Mouse (Mus musculus) midbrain, postnatal 0 days (tissue): ENCODE results near the gene Cc2d2b. TPM values are rescaled to one million over a fixed set of nuclear protein-coding genes. Genes with fewer than 3 reads are reported as not detected.

ENCODE experiments used
- ATAC-seq: fragments of 200-750 bp; cut with Nextera tagmentation; 2 replicates; pipeline ENCODE4 v1.8.0; 2017; ENCODE audit warnings: moderate number of reproducible peaks, mild to moderate bottlenecking, moderate TSS enrichment, moderate library complexity; ENCODE audit not compliant: low FRiP score
- DNase-seq: peaks from one replicate; pipeline ENCODE4 v3.0.0-alpha.2; 2015; ENCODE audit warnings: low spot score
- H3K27ac ChIP-seq: fragments of 300-500 bp; sonication (generic); 2 replicates; pipeline ENCODE4 v1.5.1; 2014; ENCODE audit warnings: low read depth, mild to moderate bottlenecking, low read length, mixed read lengths
- H3K27me3 ChIP-seq: fragments of 300-500 bp; sonication (generic); 2 replicates; pipeline ENCODE4 v1.6.1; 2014; ENCODE audit warnings: low read length, control low read depth, mixed read lengths; ENCODE audit not compliant: insufficient read depth
- H3K36me3 ChIP-seq: fragments of 300-500 bp; sonication (generic); 2 replicates; pipeline ENCODE4 v1.6.1; 2014; ENCODE audit warnings: low read length, control low read depth, mixed read lengths; ENCODE audit not compliant: insufficient read depth
- H3K4me1 ChIP-seq: fragments of 300-500 bp; sonication (generic); 2 replicates; pipeline ENCODE4 v1.6.1; 2014; ENCODE audit warnings: mild to moderate bottlenecking, control low read depth, antibody characterized with exemption, low read length, mixed read lengths; ENCODE audit not compliant: insufficient read depth
- H3K4me2 ChIP-seq: fragments of 300-500 bp; sonication (generic); 2 replicates; pipeline ENCODE4 v1.6.1; 2014; ENCODE audit warnings: low read depth, mild to moderate bottlenecking, low read length, mixed read lengths; ENCODE audit not compliant: poor library complexity, severe bottlenecking
- H3K4me3 ChIP-seq: fragments of 300-500 bp; sonication (generic); 2 replicates; pipeline ENCODE4 v1.5.1; 2014; ENCODE audit warnings: low read depth, mild to moderate bottlenecking, low read length, moderate library complexity
- H3K9ac ChIP-seq: fragments of 300-500 bp; sonication (generic); replicated peaks from 2 replicates; pipeline ENCODE4 v1.6.1; 2014; ENCODE audit warnings: mild to moderate bottlenecking, low read length, moderate library complexity, mixed read lengths; ENCODE audit not compliant: poor library complexity, severe bottlenecking
- H3K9me3 ChIP-seq: fragments of 300-500 bp; sonication (generic); 2 replicates; pipeline ENCODE4 v1.6.1; 2016; ENCODE audit warnings: low read length, control low read depth
- CTCF ChIP-seq: IDR thresholded peaks from 2 replicates; pipeline ENCODE4 v1.5.1; 2016; ENCODE audit warnings: antibody characterized with exemption, mild to moderate bottlenecking
- WGBS: fragments of 180-500 bp; shearing (Covaris S2); extraction: QIAGEN DNeasy Blood & Tissue Kit; methylation state at CpG from one replicate; pipeline ENCODE4 v1.1.7; 2014; 5-methylcytosine and 5-hydroxymethylcytosine counted together
- polyA plus RNA-seq: library from polyadenylated mRNA; unstranded; fragments of >200 nt; fragmentation: Nextera tagmentation; extraction: Ambion mirVana; gene quantifications from 2 replicates; pipeline ENCODE4 v1.2.1, GENCODE M21; 2015
- total RNA-seq: library from RNA; depleted of rRNA; stranded (reverse); fragments of >200 nt; gene quantifications from 2 replicates; pipeline ENCODE4 v1.2.3, GENCODE M21; 2014

The Cc2d2b gene
- total and polyA plus RNA-seq, 2 experiments from 2014 or later = 0.31 TPM; not detected in 1

DNA sequence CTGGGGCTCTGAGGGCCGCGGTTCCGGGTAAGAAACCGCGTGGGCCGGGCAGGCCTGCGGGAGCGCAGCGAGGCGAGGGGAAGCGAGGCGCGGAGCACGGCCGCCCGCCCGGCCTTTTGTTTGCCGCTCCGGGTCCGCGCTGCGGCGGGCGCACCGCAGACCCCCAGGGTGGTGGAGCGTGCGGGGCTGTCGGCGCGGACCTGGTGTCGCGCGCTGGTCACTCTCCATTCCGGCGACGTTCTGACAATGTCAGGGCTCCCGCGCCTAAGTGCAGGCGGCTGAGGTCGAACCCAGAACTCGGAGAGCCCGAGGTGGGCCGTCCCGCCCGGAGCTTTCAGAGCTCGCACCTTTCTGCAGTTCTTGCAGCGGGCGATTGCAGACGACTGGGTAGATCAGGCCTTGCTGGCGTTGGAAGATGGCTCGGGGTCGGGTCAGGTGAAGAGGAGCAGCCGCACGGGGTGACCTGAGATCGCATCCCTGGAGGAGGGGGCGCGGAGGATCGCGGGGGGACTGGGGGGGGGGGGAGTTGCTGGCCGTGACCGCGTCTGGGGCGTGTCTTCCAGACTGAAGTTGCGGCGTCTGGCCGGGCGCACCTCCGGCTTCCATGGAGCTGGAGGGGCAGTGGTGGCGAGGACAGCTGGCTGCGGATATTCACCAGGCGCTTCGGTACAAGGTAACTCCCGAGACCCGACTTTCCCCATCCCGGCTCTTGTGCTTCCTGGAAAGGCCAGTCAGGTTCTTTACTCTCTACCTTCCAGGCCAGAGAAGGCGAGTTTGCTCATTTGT is 83.1 kb downstream of the Cc2d2b start:
- H3K4me3 ChIP-seq = peak overlapping the region; percentile 71
- H3K27ac ChIP-seq = peak overlapping the region; percentile 90
- peak; percentile 62 for ATAC-seq
- peak overlapping the region; percentile 86 for H3K9ac ChIP-seq
- H3K4me1 ChIP-seq = peaks cover 15% of the 10 kb centered on the region; the same call in 1 of the 2 replicates
- WGBS = under 1% methylated on average over 58 of the region's 76 CpGs
- DNase-seq = peak; percentile 49
- no peaks in the 10 kb centered on the region for H3K27me3 ChIP-seq
- H3K4me2 ChIP-seq = peak overlapping the region; percentile 75
- TF ChIP-seq CTCF = no peak
- 0 out of 2 replicates have a peak, but pooled peaks cover 2% of the 10 kb centered on the region for H3K36me3 ChIP-seq
- no peaks in the 10 kb centered on the region for H3K9me3 ChIP-seq

DNA sequence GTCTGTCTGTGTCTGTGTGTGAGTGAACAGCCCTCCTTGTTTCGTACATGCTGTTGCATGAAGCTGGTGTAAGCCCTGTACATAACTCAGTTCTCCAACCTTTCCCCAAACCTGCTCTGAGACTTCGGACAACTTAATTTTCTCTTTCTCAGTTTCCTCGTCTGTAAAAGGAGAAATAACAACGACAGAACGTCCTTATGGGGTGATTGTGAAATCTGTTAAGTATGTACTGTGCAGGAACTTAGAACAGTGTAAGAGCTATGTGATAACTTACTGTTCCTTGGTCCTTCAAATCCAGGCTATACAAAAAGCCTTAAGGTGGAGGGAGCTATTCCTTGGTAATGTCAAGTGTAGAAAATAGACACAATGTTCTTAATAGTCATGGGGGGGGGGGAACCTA is 83.8 kb downstream of the Cc2d2b start:
- no peak overlapping the region for H3K27ac ChIP-seq
- peak overlapping the region; percentile 75 for H3K4me2 ChIP-seq
- peak overlapping the region; percentile 86 for H3K9ac ChIP-seq
- ATAC-seq (no peak), DNase-seq (no peak)
- peak overlapping the region; percentile 71 for H3K4me3 ChIP-seq
- 19% methylated on average over 5 of the region's 5 CpGs for WGBS
- peaks cover 8% of the 10 kb centered on the region for H3K36me3 ChIP-seq
- peaks cover 15% of the 10 kb centered on the region; the same call in 1 of the 2 replicates for H3K4me1 ChIP-seq
- H3K9me3 ChIP-seq = no peaks in the 10 kb centered on the region
- H3K27me3 ChIP-seq = no peaks in the 10 kb centered on the region
- TF ChIP-seq CTCF = no peak

DNA sequence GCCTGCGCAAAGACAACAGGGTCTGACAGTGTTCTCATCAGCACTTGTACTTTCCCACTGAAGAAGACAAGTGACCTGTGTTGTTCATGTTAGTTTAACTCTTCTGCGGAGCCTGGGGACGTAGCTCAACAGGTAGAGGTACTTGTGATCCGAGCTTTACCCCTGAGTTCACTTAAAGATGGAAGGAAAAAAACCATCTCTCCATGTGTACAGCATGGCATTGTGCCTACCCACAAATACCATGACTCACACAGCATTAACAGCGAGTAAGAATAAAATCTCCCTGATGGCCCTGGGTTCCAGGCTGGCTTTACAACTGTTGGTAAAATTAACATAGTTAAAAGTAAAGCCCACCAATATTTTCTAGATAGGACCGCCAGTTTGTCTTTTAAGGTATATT is 85.9 kb downstream of the Cc2d2b start:
- 93% methylated on average over 6 of the region's 6 CpGs for WGBS
- Histone ChIP-seq H3K4me2 (no peak overlapping the region), H3K27me3 (no peaks in the 10 kb centered on the region), H3K9me3 (no peaks in the 10 kb centered on the region), H3K36me3 (peaks cover 27% of the 10 kb centered on the region), H3K4me3 (no peak overlapping the region), H3K27ac (no peak overlapping the region), H3K9ac (no peak overlapping the region), H3K4me1 (peaks cover 15% of the 10 kb centered on the region; the same call in 1 of the 2 replicates)
- TF ChIP-seq CTCF = no peak
- DNase-seq (no peak), ATAC-seq (no peak)

DNA sequence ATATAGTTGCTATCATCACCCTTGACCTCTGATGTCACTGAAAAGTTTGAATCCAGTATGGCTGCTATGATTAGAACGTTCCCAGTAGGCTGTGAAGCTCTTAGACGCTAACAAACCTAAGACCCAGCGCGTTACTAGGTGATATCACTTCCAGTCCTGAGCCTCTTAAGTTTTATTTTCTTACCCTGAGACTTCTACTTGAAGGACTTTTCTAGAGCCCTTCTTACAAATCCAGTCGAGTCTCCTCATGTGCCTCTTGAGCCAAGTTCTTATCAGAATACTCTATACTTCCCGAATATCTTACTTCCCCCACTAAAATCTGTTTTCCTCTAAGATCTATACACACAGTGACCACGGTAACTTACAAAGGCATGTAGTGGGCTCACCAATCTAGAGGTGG is 89.7 kb downstream of the Cc2d2b start:
- no peak overlapping the region for H3K4me2 ChIP-seq
- H3K27me3 ChIP-seq = no peaks in the 10 kb centered on the region
- no peak overlapping the region for H3K4me3 ChIP-seq
- 95% methylated on average over 7 of the region's 7 CpGs for WGBS
- H3K9ac ChIP-seq = no peak overlapping the region
- DNase-seq (no peak), ATAC-seq (no peak)
- peaks cover 41% of the 10 kb centered on the region for H3K36me3 ChIP-seq
- no peak overlapping the region for H3K27ac ChIP-seq
- no peaks in the 10 kb centered on the region; the same call in 1 of the 2 replicates for H3K4me1 ChIP-seq
- TF ChIP-seq CTCF = no peak
- H3K9me3 ChIP-seq = no peaks in the 10 kb centered on the region

DNA sequence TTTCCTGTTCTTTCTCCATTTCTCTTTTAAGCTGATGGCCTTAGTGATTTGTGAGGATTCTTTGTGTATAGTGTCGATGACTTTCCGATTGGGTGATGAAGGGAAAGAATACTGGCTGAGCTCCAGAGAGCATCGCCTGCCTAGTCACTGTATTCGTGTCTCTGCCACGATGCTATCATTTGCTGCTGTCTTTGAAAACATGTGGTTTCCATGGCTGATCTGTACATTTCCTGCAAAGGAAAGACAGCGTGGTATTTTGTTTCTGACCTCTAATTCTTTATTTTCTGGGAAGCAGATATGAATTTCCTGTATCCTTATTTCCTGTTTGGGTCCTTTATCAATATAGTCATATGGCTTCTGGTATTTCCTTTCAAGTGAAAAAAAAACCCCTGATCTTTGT is 91.8 kb downstream of the Cc2d2b start:
- H3K4me1 ChIP-seq = no peaks in the 10 kb centered on the region
- ATAC-seq (no peak), DNase-seq (no peak)
- peaks cover 56% of the 10 kb centered on the region for H3K36me3 ChIP-seq
- H3K27ac ChIP-seq = no peak overlapping the region
- 84% methylated on average over 6 of the region's 6 CpGs for WGBS
- no peaks in the 10 kb centered on the region for H3K9me3 ChIP-seq
- no peak for TF ChIP-seq CTCF
- no peak overlapping the region for H3K4me3 ChIP-seq
- H3K4me2 ChIP-seq = no peak overlapping the region
- H3K9ac ChIP-seq = no peak overlapping the region
- no peaks in the 10 kb centered on the region for H3K27me3 ChIP-seq

DNA sequence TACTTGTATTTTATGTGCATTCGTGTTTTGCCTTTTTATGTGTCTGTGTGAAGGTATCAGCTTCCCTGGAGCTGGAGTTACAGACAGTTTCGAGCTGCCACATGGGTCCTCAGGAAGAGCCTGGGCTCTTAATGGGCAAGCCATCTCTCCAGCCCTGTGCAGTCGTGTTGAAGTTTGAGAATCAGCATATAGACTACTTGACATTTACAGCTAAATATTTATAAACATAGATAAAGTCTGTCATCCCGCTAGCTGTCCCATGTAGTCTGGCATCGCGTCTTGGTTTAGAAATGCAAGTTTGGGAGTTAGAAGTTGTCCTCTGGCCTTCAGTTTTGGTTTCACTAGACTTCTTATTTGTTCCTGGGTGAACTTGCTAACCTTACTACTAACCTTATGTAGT is 92.5 kb downstream of the Cc2d2b start:
- Histone ChIP-seq H3K36me3 (peaks cover 63% of the 10 kb centered on the region), H3K27me3 (no peaks in the 10 kb centered on the region), H3K4me2 (no peak overlapping the region), H3K27ac (no peak overlapping the region), H3K9me3 (no peaks in the 10 kb centered on the region), H3K4me1 (no peaks in the 10 kb centered on the region), H3K4me3 (no peak overlapping the region), H3K9ac (no peak overlapping the region)
- 91% methylated on average over 6 of the region's 6 CpGs for WGBS
- ATAC-seq (no peak), DNase-seq (no peak)
- TF ChIP-seq CTCF = no peak
